Mouse (Mus musculus): ENCODE measurements around the gene A2ml1. TPM values are rescaled to one million over a fixed set of nuclear protein-coding genes. Genes with fewer than 3 reads are reported as not detected.

Gene A2ml1
- polyA plus RNA-seq, 1 experiment from 2014 or later = 0.15 TPM

DNA sequence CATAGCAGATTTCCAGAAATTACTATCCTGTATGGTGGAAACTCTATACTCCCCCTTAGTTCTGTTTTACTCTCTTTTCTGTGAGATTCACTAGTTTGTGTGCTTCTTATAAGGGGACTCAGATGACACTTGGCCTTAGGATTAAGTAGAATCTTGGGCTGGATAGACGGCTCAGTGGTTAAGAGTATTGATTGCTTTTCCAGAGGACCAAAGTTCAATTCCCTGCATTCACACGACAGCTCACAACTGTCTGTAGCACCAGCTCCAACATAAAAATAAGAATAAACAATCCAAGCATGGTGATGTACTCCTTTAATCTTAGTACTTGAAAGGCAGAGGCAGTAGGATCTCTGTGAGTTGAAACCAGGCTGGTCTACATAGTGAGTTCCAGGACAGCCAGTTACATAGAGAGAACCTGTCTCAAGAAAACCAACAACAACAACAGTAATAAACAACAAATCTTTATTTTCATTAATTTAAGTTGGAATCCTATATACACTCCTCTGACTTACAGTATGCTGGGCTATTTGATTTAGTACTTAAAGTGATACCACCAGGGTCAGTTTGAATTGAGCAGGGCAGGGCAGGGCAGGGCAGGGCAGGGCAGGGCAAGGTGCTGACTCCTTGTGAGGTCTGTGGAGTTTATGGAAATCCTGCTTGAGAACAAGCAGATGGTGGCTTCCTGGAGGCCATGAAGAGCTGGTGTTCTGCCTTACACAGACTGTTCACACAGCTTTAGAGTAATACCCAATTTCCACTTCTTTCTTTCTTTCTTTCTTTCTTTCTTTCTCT is 17.0 kb upstream of the A2ml1 start:
- Histone ChIP-seq H3K4me3 (no peak overlapping the region), H3K9ac (no peak overlapping the region), H3K9me3 (replicated peaks) (no peaks in the 10 kb centered on the region), H3K27me3 (replicated peaks) (no peaks in the 10 kb centered on the region), H3K4me2 (no peak overlapping the region), H3K27ac (ENCODE audit: poor library complexity, severe bottlenecking) (no peak overlapping the region), H3K36me3 (no peaks in the 10 kb centered on the region), H3K4me1 (replicated peaks) (no peaks in the 10 kb centered on the region)
- WGBS = 64% methylated on average over 2 of the region's 2 CpGs
- no peak for ATAC-seq (ENCODE audit: insufficient number of reproducible peaks, low FRiP score)

GRCm38 (mm10) chr6:128597121-128597522 is 15.7 kb upstream of the A2ml1 start:
- H3K27me3 ChIP-seq (replicated peaks) = no peaks in the 10 kb centered on the region
- H3K4me3 ChIP-seq = no peak overlapping the region
- H3K4me2 ChIP-seq = peak overlapping the region; percentile 16; the same call in 1 of the 2 replicates
- no peaks in the 10 kb centered on the region for H3K36me3 ChIP-seq
- no peak overlapping the region for H3K9ac ChIP-seq
- peak; percentile 68; the same call in 1 of the 2 replicates for ATAC-seq (ENCODE audit: insufficient number of reproducible peaks, low FRiP score)
- WGBS = 46% methylated on average over 9 of the region's 9 CpGs
- no peaks in the 10 kb centered on the region for H3K9me3 ChIP-seq (replicated peaks)
- H3K27ac ChIP-seq (ENCODE audit: poor library complexity, severe bottlenecking) = no peak overlapping the region
- no peaks in the 10 kb centered on the region for H3K4me1 ChIP-seq (replicated peaks)

GRCm38 (mm10) chr6:128594651-128595050 is 13.2 kb upstream of the A2ml1 start:
- Histone ChIP-seq H3K27ac (ENCODE audit: poor library complexity, severe bottlenecking) (no peak overlapping the region), H3K27me3 (replicated peaks) (no peaks in the 10 kb centered on the region), H3K4me2 (no peak overlapping the region), H3K36me3 (no peaks in the 10 kb centered on the region), H3K4me1 (replicated peaks) (no peaks in the 10 kb centered on the region), H3K9me3 (replicated peaks) (no peaks in the 10 kb centered on the region), H3K9ac (no peak overlapping the region), H3K4me3 (no peak overlapping the region)
- no peak for ATAC-seq (ENCODE audit: insufficient number of reproducible peaks, low FRiP score)
- 80% methylated on average over 9 of the region's 9 CpGs for WGBS

DNA sequence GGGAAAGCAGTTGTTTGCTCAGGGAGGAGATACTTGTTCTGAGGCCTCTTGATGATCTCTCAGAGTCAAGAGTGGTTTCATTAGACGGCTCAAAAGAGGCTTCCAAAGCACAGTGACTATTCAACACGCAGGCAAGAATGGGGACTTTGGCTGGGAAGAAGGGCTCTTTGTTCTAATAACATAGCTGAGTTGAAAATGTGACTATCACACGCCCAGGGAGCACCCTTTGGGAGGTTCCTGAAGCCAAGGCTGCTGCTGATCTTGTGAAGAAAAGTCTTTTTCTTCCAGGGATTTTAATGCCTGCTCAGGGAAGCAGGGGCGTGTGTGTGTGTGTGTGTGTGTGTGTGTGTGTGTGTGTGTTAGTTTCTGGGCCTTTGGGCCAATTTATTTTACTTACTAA is 8.0 kb upstream of the A2ml1 start:
- H3K27ac ChIP-seq (ENCODE audit: poor library complexity, severe bottlenecking) = no peak overlapping the region
- H3K36me3 ChIP-seq = no peaks in the 10 kb centered on the region
- 54% methylated on average over 4 of the region's 4 CpGs for WGBS
- H3K9ac ChIP-seq = no peak overlapping the region
- no peaks in the 10 kb centered on the region for H3K9me3 ChIP-seq (replicated peaks)
- H3K4me3 ChIP-seq = no peak overlapping the region
- H3K4me2 ChIP-seq = no peak overlapping the region
- H3K27me3 ChIP-seq (replicated peaks) = no peaks in the 10 kb centered on the region
- ATAC-seq (ENCODE audit: insufficient number of reproducible peaks, low FRiP score) = no peak
- H3K4me1 ChIP-seq (replicated peaks) = no peaks in the 10 kb centered on the region

GRCm38 (mm10) chr6:128587619-128588018 is 6.2 kb upstream of the A2ml1 start:
- Histone ChIP-seq H3K27me3 (replicated peaks) (no peaks in the 10 kb centered on the region), H3K4me1 (replicated peaks) (peaks cover 4% of the 10 kb centered on the region; the same call in 1 of the 2 replicates), H3K36me3 (no peaks in the 10 kb centered on the region), H3K4me2 (no peak overlapping the region), H3K4me3 (no peak overlapping the region), H3K9ac (no peak overlapping the region), H3K27ac (ENCODE audit: poor library complexity, severe bottlenecking) (no peak overlapping the region), H3K9me3 (replicated peaks) (no peaks in the 10 kb centered on the region)
- ATAC-seq (ENCODE audit: insufficient number of reproducible peaks, low FRiP score) = 0 out of 2 replicates have a peak, but pooled peaks have one; percentile 22
- 50% methylated on average over 6 of the region's 6 CpGs for WGBS

DNA sequence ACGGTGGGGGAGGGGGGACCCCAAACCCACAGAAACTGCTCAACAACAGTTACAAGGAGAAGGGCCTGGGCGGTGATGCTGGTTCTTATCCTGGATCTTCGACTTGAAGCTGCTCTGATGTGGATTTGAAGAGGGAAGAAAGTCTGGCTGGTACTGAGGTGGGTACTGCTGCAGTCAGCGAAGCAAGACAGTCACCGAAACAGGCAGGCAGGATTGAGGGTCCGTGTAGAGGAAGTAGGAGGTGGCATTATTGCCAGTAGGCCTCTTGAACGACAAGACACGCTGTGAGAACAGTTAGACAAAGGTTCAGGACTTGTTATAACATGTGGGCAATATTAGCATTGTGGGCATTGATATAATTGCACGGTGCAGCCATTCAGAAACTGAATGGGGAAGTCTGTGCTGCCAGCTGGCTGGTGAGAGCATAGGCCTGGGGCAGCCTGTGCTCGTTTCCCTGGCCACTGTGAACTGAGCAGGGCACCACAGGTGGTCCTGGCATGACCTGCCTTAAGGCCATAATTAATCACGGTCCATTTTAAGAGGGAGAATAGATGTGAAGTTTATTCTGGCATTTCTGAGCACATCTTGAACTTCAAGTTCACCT is 4.3 kb upstream of the A2ml1 start:
- H3K9ac ChIP-seq = no peak overlapping the region
- no peak for ATAC-seq (ENCODE audit: insufficient number of reproducible peaks, low FRiP score)
- H3K4me2 ChIP-seq = no peak overlapping the region
- no peaks in the 10 kb centered on the region for H3K36me3 ChIP-seq
- H3K4me1 ChIP-seq (replicated peaks) = peaks cover 4% of the 10 kb centered on the region; the same call in 1 of the 2 replicates
- H3K27ac ChIP-seq (ENCODE audit: poor library complexity, severe bottlenecking) = no peak overlapping the region
- no peak overlapping the region for H3K4me3 ChIP-seq
- no peaks in the 10 kb centered on the region for H3K9me3 ChIP-seq (replicated peaks)
- 72% methylated on average over 11 of the region's 11 CpGs for WGBS
- no peaks in the 10 kb centered on the region for H3K27me3 ChIP-seq (replicated peaks)

DNA sequence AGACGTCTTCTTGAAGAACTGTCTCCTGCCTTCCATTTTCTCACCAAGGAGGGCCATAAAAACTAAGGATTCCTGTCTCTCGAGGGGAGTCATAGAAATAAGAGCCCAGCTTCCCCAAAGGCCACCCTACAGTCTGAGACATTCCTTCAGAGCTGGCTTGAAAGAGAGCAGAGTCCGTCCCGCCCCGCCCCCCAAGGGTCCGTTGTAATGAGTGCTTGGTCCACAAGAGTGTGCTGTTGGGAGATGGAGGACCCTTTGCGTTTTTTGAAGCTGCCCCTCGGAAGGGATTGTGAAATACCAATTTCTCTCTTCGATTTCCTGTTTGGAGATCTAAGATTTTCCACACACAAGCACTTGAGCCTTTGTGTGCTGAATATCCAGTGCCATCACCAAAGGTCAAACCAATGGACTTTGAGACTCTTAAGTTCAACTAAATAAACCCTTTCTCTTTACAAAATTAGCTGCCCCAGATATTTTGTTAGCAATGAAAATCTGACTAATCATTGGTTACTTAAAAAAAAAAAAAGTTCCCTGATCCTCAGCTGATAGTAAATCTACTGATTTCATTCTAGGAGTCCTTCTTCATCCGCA is 2.8 kb upstream of the A2ml1 start:
- Histone ChIP-seq H3K27me3 (replicated peaks) (no peaks in the 10 kb centered on the region), H3K9me3 (replicated peaks) (no peaks in the 10 kb centered on the region), H3K36me3 (no peaks in the 10 kb centered on the region), H3K27ac (ENCODE audit: poor library complexity, severe bottlenecking) (no peak overlapping the region), H3K9ac (no peak overlapping the region), H3K4me3 (no peak overlapping the region), H3K4me1 (replicated peaks) (peaks cover 4% of the 10 kb centered on the region; the same call in 1 of the 2 replicates), H3K4me2 (peak overlapping the region; percentile 29; the same call in 1 of the 2 replicates)
- no peak for ATAC-seq (ENCODE audit: insufficient number of reproducible peaks, low FRiP score)
- 26% methylated on average over 10 of the region's 10 CpGs for WGBS

DNA sequence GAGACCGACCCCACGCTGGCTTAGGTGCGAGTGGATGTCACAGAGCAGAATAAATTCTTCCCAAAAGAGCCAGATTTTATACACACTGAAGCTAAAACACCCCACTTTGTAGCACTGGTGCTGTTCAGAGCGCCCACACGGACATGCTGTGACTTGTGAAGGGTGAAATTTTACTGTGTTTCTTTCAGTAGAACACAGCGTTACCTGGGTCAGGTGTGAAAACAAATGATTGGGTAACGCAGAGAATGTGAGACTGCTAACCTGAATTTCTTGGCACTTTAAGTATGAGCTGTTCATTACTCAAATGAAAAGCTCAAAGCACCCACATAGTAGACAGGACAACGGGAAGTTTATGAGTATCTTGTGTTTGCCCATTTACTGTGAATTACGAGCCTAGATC is 4.1 kb downstream of the A2ml1 start:
- ATAC-seq (ENCODE audit: insufficient number of reproducible peaks, low FRiP score) = no peak
- WGBS = 76% methylated on average over 9 of the region's 9 CpGs
- H3K4me1 ChIP-seq (replicated peaks) = no peaks in the 10 kb centered on the region

DNA sequence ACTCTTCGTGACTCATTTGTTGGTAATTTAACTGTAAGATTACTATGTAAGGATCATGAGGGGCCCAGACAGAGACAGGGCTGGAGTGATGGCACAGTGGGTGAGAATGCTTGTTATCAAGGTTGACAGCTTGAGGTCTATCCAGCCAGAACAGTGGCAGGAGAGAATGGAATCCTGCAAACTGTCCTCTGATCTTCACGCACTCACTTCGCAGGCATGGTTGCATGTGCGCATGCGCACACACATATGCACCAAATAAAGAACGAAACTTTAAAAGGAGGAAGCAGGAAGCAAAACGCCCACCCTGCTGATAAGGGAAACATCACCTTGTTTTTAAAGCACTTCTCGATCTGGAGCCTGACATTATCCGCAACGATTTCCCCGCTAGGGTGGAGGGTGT is 14.8 kb downstream of the A2ml1 start:
- WGBS = 83% methylated on average over 11 of the region's 11 CpGs
- no peak for ATAC-seq (ENCODE audit: insufficient number of reproducible peaks, low FRiP score)
- H3K4me2 ChIP-seq = no peak overlapping the region
- no peaks in the 10 kb centered on the region for H3K4me1 ChIP-seq (replicated peaks)
- no peak overlapping the region for H3K4me3 ChIP-seq
- no peak overlapping the region for H3K27ac ChIP-seq (ENCODE audit: poor library complexity, severe bottlenecking)
- no peaks in the 10 kb centered on the region for H3K9me3 ChIP-seq (replicated peaks)
- no peaks in the 10 kb centered on the region for H3K27me3 ChIP-seq (replicated peaks)
- H3K9ac ChIP-seq = no peak overlapping the region
- H3K36me3 ChIP-seq = no peaks in the 10 kb centered on the region

More for the DNA sequence above, 4.1 kb downstream of the A2ml1 start:
- Histone ChIP-seq H3K9ac (no peak overlapping the region), H3K27ac (ENCODE audit: poor library complexity, severe bottlenecking) (no peak overlapping the region), H3K4me3 (no peak overlapping the region), H3K9me3 (replicated peaks) (no peaks in the 10 kb centered on the region), H3K4me2 (no peak overlapping the region), H3K36me3 (no peaks in the 10 kb centered on the region), H3K27me3 (replicated peaks) (no peaks in the 10 kb centered on the region)

DNA sequence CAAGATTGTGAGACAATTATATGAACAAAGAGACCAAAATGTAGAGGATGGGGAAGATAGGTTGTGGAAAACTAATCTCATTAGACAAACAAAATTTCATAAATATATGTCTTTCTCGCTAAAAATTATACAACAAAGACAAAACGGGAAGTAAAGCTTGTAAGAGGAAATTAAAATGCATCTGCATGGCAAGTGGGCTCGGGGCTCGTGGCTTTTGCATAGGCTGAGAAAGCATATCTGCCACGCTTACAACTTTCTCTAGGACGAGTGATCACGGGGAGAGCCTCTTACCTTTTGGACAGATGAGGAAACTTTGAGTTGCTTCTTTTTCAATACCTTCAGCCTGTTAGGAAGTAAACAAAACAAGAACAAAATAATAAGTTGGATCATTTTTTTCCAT is 27.4 kb downstream of the A2ml1 start:
- Histone ChIP-seq H3K9me3 (replicated peaks) (no peaks in the 10 kb centered on the region), H3K9ac (no peak overlapping the region), H3K4me2 (no peak overlapping the region), H3K4me1 (replicated peaks) (no peaks in the 10 kb centered on the region), H3K36me3 (no peaks in the 10 kb centered on the region), H3K27me3 (replicated peaks) (no peaks in the 10 kb centered on the region), H3K4me3 (no peak overlapping the region), H3K27ac (ENCODE audit: poor library complexity, severe bottlenecking) (no peak overlapping the region)
- no peak for ATAC-seq (ENCODE audit: insufficient number of reproducible peaks, low FRiP score)
- 82% methylated on average over 7 of the region's 7 CpGs for WGBS

Measured in heart, embryonic 12.5 days (tissue).